Mouse (Mus musculus): ENCODE measurements around the gene Bcam. TPM values are rescaled to one million over a fixed set of nuclear protein-coding genes. Genes with fewer than 3 reads are reported as not detected.

Bcam gene
- total and polyA plus RNA-seq, 2 experiments: 2.3 to 4.8 TPM

- peaks cover 2% of the 10 kb centered on the region; the same call in 1 of the 2 replicates for H3K4me1 ChIP-seq (ENCODE audit: control insufficient read depth, insufficient read depth, low read length)
- TF ChIP-seq CTCF (IDR thresholded peaks at IDR 0.05; ENCODE audit: low read depth, low read length) (no peak), POLR2A (IDR thresholded peaks at IDR 0.05; ENCODE audit: extremely low read depth, insufficient read depth, low read length) (no peak)
- DNase-seq (ENCODE audit: extremely low read depth, low read depth, low spot score): no peak
Observed at GRCm38 (mm10) chr7:19741329-19742031, 29.3 kb downstream of the Bcam start.

DNA sequence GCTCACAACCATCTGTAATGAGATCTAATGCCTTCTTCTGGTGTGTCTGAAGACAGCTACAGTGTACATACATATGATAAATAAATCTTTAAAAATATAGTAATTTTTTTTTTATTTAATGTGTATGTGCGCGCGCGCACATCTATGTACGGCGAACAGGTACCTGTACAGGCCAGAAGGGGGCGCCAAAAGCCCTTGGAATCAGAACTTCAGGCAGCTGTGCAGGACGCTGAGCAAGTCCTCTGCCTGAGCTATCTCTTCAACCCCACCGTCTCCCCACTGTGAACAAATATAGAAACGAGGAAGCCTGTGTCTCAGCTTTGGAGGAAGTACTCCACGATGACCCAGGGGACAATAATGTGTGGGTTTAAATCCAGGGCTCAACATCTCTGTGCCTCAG lies 30.5 kb downstream of the Bcam start:
- Histone ChIP-seq H3K27me3 (ENCODE audit: control insufficient read depth, insufficient read depth, low read length) (no peaks in the 10 kb centered on the region), H3K4me3 (ENCODE audit: insufficient read depth, low read depth, low read length) (no peak overlapping the region), H3K9ac (ENCODE audit: low read depth, low read length) (no peak overlapping the region), H3K36me3 (ENCODE audit: control insufficient read depth, insufficient read depth, low read length) (peaks cover 5% of the 10 kb centered on the region), H3K4me1 (ENCODE audit: control insufficient read depth, insufficient read depth, low read length) (no peaks in the 10 kb centered on the region), H3K79me2 (ENCODE audit: control insufficient read depth, insufficient read depth, low read length) (peaks cover 3% of the 10 kb centered on the region; the same call in 1 of the 2 replicates), H3K27ac (replicated peaks; ENCODE audit: insufficient read depth, low read depth, low read length) (no peak overlapping the region)
- WGBS: 86% methylated on average over 11 of the region's 11 CpGs
- no peak for DNase-seq (ENCODE audit: extremely low read depth, low read depth, low spot score)
- TF ChIP-seq CTCF (IDR thresholded peaks at IDR 0.05; ENCODE audit: low read depth, low read length): peak; percentile 50
- no peak for TF ChIP-seq POLR2A (IDR thresholded peaks at IDR 0.05; ENCODE audit: extremely low read depth, insufficient read depth, low read length)

More at GRCm38 (mm10) chr7:19741329-19742031, 29.3 kb downstream of the Bcam start:
- H3K36me3 ChIP-seq (ENCODE audit: control insufficient read depth, insufficient read depth, low read length): peaks cover 4% of the 10 kb centered on the region
- 53% methylated on average over 8 of the region's 8 CpGs for WGBS
- no peak overlapping the region for H3K27ac ChIP-seq (replicated peaks; ENCODE audit: insufficient read depth, low read depth, low read length)
- H3K9ac ChIP-seq (ENCODE audit: low read depth, low read length): no peak overlapping the region
- no peaks in the 10 kb centered on the region for H3K27me3 ChIP-seq (ENCODE audit: control insufficient read depth, insufficient read depth, low read length)
- no peak overlapping the region for H3K4me3 ChIP-seq (ENCODE audit: insufficient read depth, low read depth, low read length)
- peaks cover 5% of the 10 kb centered on the region; the same call in 1 of the 2 replicates for H3K79me2 ChIP-seq (ENCODE audit: control insufficient read depth, insufficient read depth, low read length)

DNA sequence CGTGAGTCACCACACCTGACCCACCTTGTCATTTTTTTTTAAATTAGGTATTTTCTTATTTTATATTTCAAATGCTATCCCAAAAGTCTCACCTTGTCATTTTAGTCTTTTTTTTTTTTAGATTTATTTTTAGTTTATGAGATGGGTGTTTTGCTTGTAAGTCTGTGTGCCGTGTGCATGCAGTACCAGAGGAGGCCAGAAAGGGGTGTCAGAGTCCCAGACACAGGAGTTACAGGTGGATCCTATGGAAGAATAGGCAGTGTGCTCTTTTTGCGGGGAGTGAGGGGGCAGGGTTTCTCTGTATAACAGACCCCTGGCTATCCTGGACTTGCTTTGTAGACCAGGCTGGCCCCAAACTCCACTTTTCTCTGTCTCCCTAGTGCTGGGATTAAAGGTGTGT lies 32.0 kb downstream of the Bcam start:
- TF ChIP-seq POLR2A (IDR thresholded peaks at IDR 0.05; ENCODE audit: extremely low read depth, insufficient read depth, low read length): no peak
- TF ChIP-seq CTCF (IDR thresholded peaks at IDR 0.05; ENCODE audit: low read depth, low read length): peak; percentile 28; the same call in 1 of the 2 replicates
- peaks cover 3% of the 10 kb centered on the region; the same call in 1 of the 2 replicates for H3K79me2 ChIP-seq (ENCODE audit: control insufficient read depth, insufficient read depth, low read length)
- H3K27ac ChIP-seq (replicated peaks; ENCODE audit: insufficient read depth, low read depth, low read length): no peak overlapping the region
- H3K9ac ChIP-seq (ENCODE audit: low read depth, low read length): no peak overlapping the region
- H3K36me3 ChIP-seq (ENCODE audit: control insufficient read depth, insufficient read depth, low read length): peaks cover 12% of the 10 kb centered on the region
- WGBS: 96% methylated on average over 3 of the region's 3 CpGs
- no peak for DNase-seq (ENCODE audit: extremely low read depth, low read depth, low spot score)
- no peaks in the 10 kb centered on the region for H3K4me1 ChIP-seq (ENCODE audit: control insufficient read depth, insufficient read depth, low read length)
- H3K4me3 ChIP-seq (ENCODE audit: insufficient read depth, low read depth, low read length): no peak overlapping the region
- H3K27me3 ChIP-seq (ENCODE audit: control insufficient read depth, insufficient read depth, low read length): no peaks in the 10 kb centered on the region

- Histone ChIP-seq H3K4me3 (ENCODE audit: insufficient read depth, low read depth, low read length) (no peak overlapping the region), H3K79me2 (ENCODE audit: control insufficient read depth, insufficient read depth, low read length) (peaks cover 3% of the 10 kb centered on the region; the same call in 1 of the 2 replicates), H3K36me3 (ENCODE audit: control insufficient read depth, insufficient read depth, low read length) (peaks cover 22% of the 10 kb centered on the region), H3K4me1 (ENCODE audit: control insufficient read depth, insufficient read depth, low read length) (no peaks in the 10 kb centered on the region), H3K9ac (ENCODE audit: low read depth, low read length) (no peak overlapping the region), H3K27ac (replicated peaks; ENCODE audit: insufficient read depth, low read depth, low read length) (no peak overlapping the region), H3K27me3 (ENCODE audit: control insufficient read depth, insufficient read depth, low read length) (no peaks in the 10 kb centered on the region)
- DNase-seq (ENCODE audit: extremely low read depth, low read depth, low spot score): no peak
- TF ChIP-seq POLR2A (IDR thresholded peaks at IDR 0.05; ENCODE audit: extremely low read depth, insufficient read depth, low read length) (no peak), CTCF (IDR thresholded peaks at IDR 0.05; ENCODE audit: low read depth, low read length) (no peak)
- 84% methylated on average over 16 of the region's 16 CpGs for WGBS
Observed at GRCm38 (mm10) chr7:19736389-19737057, 34.3 kb downstream of the Bcam start.

- no peak for DNase-seq (ENCODE audit: extremely low read depth, low read depth, low spot score)
- no peak overlapping the region for H3K4me3 ChIP-seq (ENCODE audit: insufficient read depth, low read depth, low read length)
- TF ChIP-seq POLR2A (IDR thresholded peaks at IDR 0.05; ENCODE audit: extremely low read depth, insufficient read depth, low read length) (no peak), CTCF (IDR thresholded peaks at IDR 0.05; ENCODE audit: low read depth, low read length) (no peak)
- H3K4me1 ChIP-seq (ENCODE audit: control insufficient read depth, insufficient read depth, low read length): no peaks in the 10 kb centered on the region
- H3K27me3 ChIP-seq (ENCODE audit: control insufficient read depth, insufficient read depth, low read length): no peaks in the 10 kb centered on the region
- no peak overlapping the region for H3K9ac ChIP-seq (ENCODE audit: low read depth, low read length)
- H3K79me2 ChIP-seq (ENCODE audit: control insufficient read depth, insufficient read depth, low read length): 0 out of 2 replicates have a peak, but pooled peaks cover 3% of the 10 kb centered on the region
- no peak overlapping the region for H3K27ac ChIP-seq (replicated peaks; ENCODE audit: insufficient read depth, low read depth, low read length)
- H3K36me3 ChIP-seq (ENCODE audit: control insufficient read depth, insufficient read depth, low read length): peaks cover 42% of the 10 kb centered on the region
- WGBS: 86% methylated on average over 10 of the region's 10 CpGs
Observed at GRCm38 (mm10) chr7:19734178-19734666, 36.6 kb downstream of the Bcam start.
